Mouse (Mus musculus): ENCODE results near the gene Alg1. TPM values are rescaled to one million over a fixed set of nuclear protein-coding genes. Genes with fewer than 3 reads are reported as not detected.
"Not testable (repeated sequence)": the region's sequence is repeated elsewhere in the genome, so short reads cannot be mapped to it uniquely, and the experiment has no call there.

The Alg1 gene
- polyA plus RNA-seq, 1 experiment from 2014 or later, result 36.7 TPM

DNA sequence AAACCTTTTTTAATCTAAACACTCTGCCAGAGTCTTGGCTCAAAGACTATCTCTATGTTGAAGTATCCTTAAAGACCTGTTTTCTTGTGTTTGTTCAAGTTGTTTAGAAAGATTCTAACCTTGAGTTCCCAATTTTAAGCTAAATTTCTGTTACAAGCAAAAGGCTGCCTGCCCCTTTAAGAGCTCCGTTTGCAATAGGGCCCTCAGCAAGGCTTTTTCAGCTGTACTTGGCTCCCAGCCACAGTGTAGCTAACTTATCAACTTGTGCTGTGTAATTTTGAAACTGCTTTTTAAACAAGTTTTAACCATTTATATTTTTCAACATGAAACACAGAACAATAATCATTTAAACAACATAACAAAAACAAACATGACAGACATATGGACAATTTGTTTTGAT, 6.9 kb upstream of the Alg1 start:
- 2% methylated on average over 1 of the region's 1 CpGs for WGBS

GRCm38 (mm10) chr16:5227501-5227900, 5.9 kb upstream of the Alg1 start:
- H3K4me2 ChIP-seq (ENCODE audit: low read depth, low read length); H3K9me3 ChIP-seq (ENCODE audit: control insufficient read depth, low read length); H3K4me1 ChIP-seq (ENCODE audit: control insufficient read depth, insufficient read depth, low read length); H3K27ac ChIP-seq (ENCODE audit: low read length); H3K4me3 ChIP-seq (ENCODE audit: low read length); H3K9ac ChIP-seq (ENCODE audit: low read depth, low read length); H3K36me3 ChIP-seq (ENCODE audit: control insufficient read depth, insufficient read depth, low read length); H3K27me3 ChIP-seq (replicated peaks; ENCODE audit: control insufficient read depth, insufficient read depth, low read length); ATAC-seq: not testable (repeated sequence)
- WGBS, result 76% methylated on average over 19 of the region's 19 CpGs

More for the DNA sequence above, 6.9 kb upstream of the Alg1 start:
- not testable (repeated sequence) for H3K4me1 ChIP-seq (ENCODE audit: control insufficient read depth, insufficient read depth, low read length); H3K4me2 ChIP-seq (ENCODE audit: low read depth, low read length); H3K36me3 ChIP-seq (ENCODE audit: control insufficient read depth, insufficient read depth, low read length); H3K4me3 ChIP-seq (ENCODE audit: low read length); H3K27ac ChIP-seq (ENCODE audit: low read length); ATAC-seq; H3K9me3 ChIP-seq (ENCODE audit: control insufficient read depth, low read length); H3K9ac ChIP-seq (ENCODE audit: low read depth, low read length); H3K27me3 ChIP-seq (replicated peaks; ENCODE audit: control insufficient read depth, insufficient read depth, low read length)

DNA sequence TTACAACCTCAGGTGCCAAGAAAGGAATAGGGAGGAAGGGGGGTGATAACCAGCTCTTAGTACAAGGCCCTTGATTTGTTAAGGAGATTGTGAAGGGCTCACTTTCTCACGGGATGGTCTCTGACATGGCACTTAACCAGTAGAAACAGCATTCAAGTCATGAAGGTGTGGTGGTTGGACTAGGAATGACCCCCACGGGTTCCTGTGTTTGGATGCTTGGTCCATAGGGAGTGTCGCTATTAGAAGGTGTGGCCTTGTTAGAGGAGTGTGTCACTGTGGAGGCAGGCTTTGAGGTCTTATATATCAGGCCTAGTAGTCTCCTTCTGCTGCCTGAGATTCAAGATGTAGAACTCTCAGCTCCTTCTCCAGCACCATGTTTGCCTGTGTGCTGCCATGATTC, 5.3 kb upstream of the Alg1 start:
- 69% methylated on average over 3 of the region's 3 CpGs for WGBS
- not testable (repeated sequence) for H3K4me1 ChIP-seq (ENCODE audit: control insufficient read depth, insufficient read depth, low read length); H3K36me3 ChIP-seq (ENCODE audit: control insufficient read depth, insufficient read depth, low read length); ATAC-seq; H3K4me2 ChIP-seq (ENCODE audit: low read depth, low read length); H3K9me3 ChIP-seq (ENCODE audit: control insufficient read depth, low read length); H3K4me3 ChIP-seq (ENCODE audit: low read length); H3K9ac ChIP-seq (ENCODE audit: low read depth, low read length); H3K27ac ChIP-seq (ENCODE audit: low read length); H3K27me3 ChIP-seq (replicated peaks; ENCODE audit: control insufficient read depth, insufficient read depth, low read length)

DNA sequence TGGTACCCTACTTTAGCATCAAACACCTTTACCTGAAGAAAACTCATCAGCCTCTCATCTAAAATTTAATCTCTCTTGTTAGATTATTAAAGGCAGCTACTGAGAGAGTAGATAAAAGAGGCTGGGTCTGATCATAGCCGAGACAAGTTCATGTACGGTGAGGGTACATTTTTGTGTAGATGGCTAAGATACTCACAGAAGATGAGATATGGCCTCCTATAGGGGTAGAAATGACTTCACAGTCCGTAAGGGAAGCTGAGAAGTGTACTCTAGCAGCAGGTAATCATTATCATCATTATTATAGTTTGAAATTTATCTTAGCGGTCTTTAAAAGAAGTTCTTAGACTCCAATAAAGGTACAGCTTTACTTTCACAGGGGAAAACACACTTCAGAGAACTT, 439 bp upstream of the Alg1 start:
- Histone ChIP-seq H3K4me3 (ENCODE audit: low read length) (peak overlapping the region; percentile 93), H3K4me2 (ENCODE audit: low read depth, low read length) (peak overlapping the region; percentile 81; the same call in 1 of the 2 replicates), H3K4me1 (ENCODE audit: control insufficient read depth, insufficient read depth, low read length) (peaks cover 13% of the 10 kb centered on the region), H3K9me3 (ENCODE audit: control insufficient read depth, low read length) (no peaks in the 10 kb centered on the region), H3K27me3 (replicated peaks; ENCODE audit: control insufficient read depth, insufficient read depth, low read length) (no peaks in the 10 kb centered on the region), H3K9ac (ENCODE audit: low read depth, low read length) (no peak overlapping the region), H3K27ac (ENCODE audit: low read length) (no peak overlapping the region), H3K36me3 (ENCODE audit: control insufficient read depth, insufficient read depth, low read length) (no peaks in the 10 kb centered on the region)
- WGBS, result 66% methylated on average over 4 of the region's 4 CpGs
- peak; percentile 43; the same call in 1 of the 2 replicates for ATAC-seq

DNA sequence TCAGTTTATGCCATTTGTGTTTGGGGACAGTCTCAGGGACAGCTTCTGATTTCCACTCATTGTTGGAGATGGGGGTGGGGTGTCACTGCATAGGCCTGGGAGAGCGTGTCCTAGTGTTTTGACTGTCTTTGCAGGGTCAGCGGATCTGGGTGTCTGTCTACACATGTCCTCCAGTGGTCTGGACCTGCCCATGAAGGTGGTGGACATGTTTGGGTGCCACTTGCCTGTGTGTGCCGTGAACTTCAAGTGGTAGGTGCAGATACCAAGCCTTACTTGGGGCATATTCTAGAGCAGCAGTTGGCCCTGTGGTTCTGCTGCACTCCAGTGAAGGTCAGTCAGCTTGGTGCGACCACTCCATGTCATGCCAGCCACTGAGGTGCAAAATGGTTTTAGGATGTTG, 8.9 kb downstream of the Alg1 start:
- Histone ChIP-seq H3K4me2 (ENCODE audit: low read depth, low read length) (no peak overlapping the region), H3K4me3 (ENCODE audit: low read length) (no peak overlapping the region), H3K9ac (ENCODE audit: low read depth, low read length) (no peak overlapping the region), H3K9me3 (ENCODE audit: control insufficient read depth, low read length) (no peaks in the 10 kb centered on the region), H3K27ac (ENCODE audit: low read length) (no peak overlapping the region), H3K27me3 (replicated peaks; ENCODE audit: control insufficient read depth, insufficient read depth, low read length) (no peaks in the 10 kb centered on the region), H3K36me3 (ENCODE audit: control insufficient read depth, insufficient read depth, low read length) (peaks cover 9% of the 10 kb centered on the region), H3K4me1 (ENCODE audit: control insufficient read depth, insufficient read depth, low read length) (no peaks in the 10 kb centered on the region)
- no peak for ATAC-seq
- WGBS, result 96% methylated on average over 4 of the region's 4 CpGs

- Histone ChIP-seq H3K27me3 (replicated peaks; ENCODE audit: control insufficient read depth, insufficient read depth, low read length) (no peaks in the 10 kb centered on the region), H3K9ac (ENCODE audit: low read depth, low read length) (no peak overlapping the region), H3K27ac (ENCODE audit: low read length) (no peak overlapping the region), H3K36me3 (ENCODE audit: control insufficient read depth, insufficient read depth, low read length) (peaks cover 9% of the 10 kb centered on the region), H3K4me1 (ENCODE audit: control insufficient read depth, insufficient read depth, low read length) (no peaks in the 10 kb centered on the region), H3K4me3 (ENCODE audit: low read length) (no peak overlapping the region), H3K9me3 (ENCODE audit: control insufficient read depth, low read length) (no peaks in the 10 kb centered on the region), H3K4me2 (ENCODE audit: low read depth, low read length) (no peak overlapping the region)
- no peak for ATAC-seq
- WGBS, result 90% methylated on average over 6 of the region's 6 CpGs
Observed at GRCm38 (mm10) chr16:5242882-5243281, 9.5 kb downstream of the Alg1 start.

- Histone ChIP-seq H3K27me3 (replicated peaks; ENCODE audit: control insufficient read depth, insufficient read depth, low read length) (no peaks in the 10 kb centered on the region), H3K9me3 (ENCODE audit: control insufficient read depth, low read length) (no peaks in the 10 kb centered on the region), H3K27ac (ENCODE audit: low read length) (no peak overlapping the region), H3K36me3 (ENCODE audit: control insufficient read depth, insufficient read depth, low read length) (peaks cover 9% of the 10 kb centered on the region), H3K9ac (ENCODE audit: low read depth, low read length) (no peak overlapping the region), H3K4me3 (ENCODE audit: low read length) (no peak overlapping the region), H3K4me1 (ENCODE audit: control insufficient read depth, insufficient read depth, low read length) (no peaks in the 10 kb centered on the region), H3K4me2 (ENCODE audit: low read depth, low read length) (no peak overlapping the region)
- WGBS, result 38% methylated on average over 7 of the region's 7 CpGs
- ATAC-seq, result peak; percentile 68; the same call in 1 of the 2 replicates
Observed at GRCm38 (mm10) chr16:5244411-5244810, 11.0 kb downstream of the Alg1 start.

DNA sequence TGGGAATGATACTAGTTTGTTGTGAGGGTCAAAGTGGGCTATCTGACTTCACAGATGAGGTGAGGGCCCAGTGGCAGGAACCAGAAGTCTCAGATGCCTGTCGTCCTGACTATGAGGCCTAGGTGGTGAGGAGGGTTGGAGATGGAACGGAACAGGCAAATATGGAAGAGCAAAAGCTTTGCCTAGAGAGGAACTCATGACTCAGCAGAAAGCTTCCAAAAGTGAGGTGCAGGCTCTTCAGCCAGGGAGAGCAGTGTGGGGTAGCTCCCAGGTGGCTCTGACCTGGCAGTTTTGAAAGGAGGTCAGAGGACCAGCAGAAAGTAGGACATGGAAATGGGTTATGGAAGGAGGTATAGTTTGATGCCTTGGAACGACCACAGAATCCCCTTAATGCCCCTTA, 17.5 kb downstream of the Alg1 start:
- no peaks in the 10 kb centered on the region; the same call in 1 of the 2 replicates for H3K36me3 ChIP-seq (ENCODE audit: control insufficient read depth, insufficient read depth, low read length)
- no peak overlapping the region for H3K27ac ChIP-seq (ENCODE audit: low read length)
- H3K4me2 ChIP-seq (ENCODE audit: low read depth, low read length), result no peak overlapping the region
- no peak overlapping the region for H3K4me3 ChIP-seq (ENCODE audit: low read length)
- H3K27me3 ChIP-seq (replicated peaks; ENCODE audit: control insufficient read depth, insufficient read depth, low read length), result no peaks in the 10 kb centered on the region
- peaks cover 14% of the 10 kb centered on the region; the same call in 1 of the 2 replicates for H3K4me1 ChIP-seq (ENCODE audit: control insufficient read depth, insufficient read depth, low read length)
- no peak overlapping the region for H3K9ac ChIP-seq (ENCODE audit: low read depth, low read length)
- ATAC-seq, result no peak
- 90% methylated on average over 3 of the region's 3 CpGs for WGBS
- no peaks in the 10 kb centered on the region for H3K9me3 ChIP-seq (ENCODE audit: control insufficient read depth, low read length)

GRCm38 (mm10) chr16:5252260-5252659, 18.8 kb downstream of the Alg1 start:
- H3K4me1 ChIP-seq (ENCODE audit: control insufficient read depth, insufficient read depth, low read length), result peaks cover 14% of the 10 kb centered on the region; the same call in 1 of the 2 replicates
- no peaks in the 10 kb centered on the region for H3K27me3 ChIP-seq (replicated peaks; ENCODE audit: control insufficient read depth, insufficient read depth, low read length)
- H3K9me3 ChIP-seq (ENCODE audit: control insufficient read depth, low read length), result no peaks in the 10 kb centered on the region
- no peak for ATAC-seq
- H3K4me2 ChIP-seq (ENCODE audit: low read depth, low read length), result no peak overlapping the region
- no peak overlapping the region for H3K9ac ChIP-seq (ENCODE audit: low read depth, low read length)
- no peak overlapping the region for H3K27ac ChIP-seq (ENCODE audit: low read length)
- WGBS, result 91% methylated on average over 2 of the region's 2 CpGs
- no peaks in the 10 kb centered on the region; the same call in 1 of the 2 replicates for H3K36me3 ChIP-seq (ENCODE audit: control insufficient read depth, insufficient read depth, low read length)
- H3K4me3 ChIP-seq (ENCODE audit: low read length), result no peak overlapping the region

GRCm38 (mm10) chr16:5254346-5255025, 21.1 kb downstream of the Alg1 start:
- WGBS, result 3% methylated on average over 15 of the region's 15 CpGs
- H3K9me3 ChIP-seq (ENCODE audit: control insufficient read depth, low read length), result no peaks in the 10 kb centered on the region
- peak overlapping the region; percentile 81 for H3K9ac ChIP-seq (ENCODE audit: low read depth, low read length)
- H3K27ac ChIP-seq (ENCODE audit: low read length), result peak overlapping the region; percentile 79
- peak overlapping the region; percentile 80 for H3K4me2 ChIP-seq (ENCODE audit: low read depth, low read length)
- no peaks in the 10 kb centered on the region for H3K27me3 ChIP-seq (replicated peaks; ENCODE audit: control insufficient read depth, insufficient read depth, low read length)
- peaks cover 14% of the 10 kb centered on the region; the same call in 1 of the 2 replicates for H3K4me1 ChIP-seq (ENCODE audit: control insufficient read depth, insufficient read depth, low read length)
- H3K36me3 ChIP-seq (ENCODE audit: control insufficient read depth, insufficient read depth, low read length), result no peaks in the 10 kb centered on the region
- ATAC-seq, result peak; percentile 65
- peak overlapping the region; percentile 86 for H3K4me3 ChIP-seq (ENCODE audit: low read length)
